Mouse (Mus musculus): ENCODE data around the gene Hip1r. TPM values are rescaled to one million over a fixed set of nuclear protein-coding genes. Genes with fewer than 3 reads are reported as not detected.

Hip1r gene
- polyA plus RNA-seq (2016; fragmentation: Nextera tagmentation; extraction: Ambion mirVana) = 15.2 and 16.7 TPM in 2 replicates

DNA sequence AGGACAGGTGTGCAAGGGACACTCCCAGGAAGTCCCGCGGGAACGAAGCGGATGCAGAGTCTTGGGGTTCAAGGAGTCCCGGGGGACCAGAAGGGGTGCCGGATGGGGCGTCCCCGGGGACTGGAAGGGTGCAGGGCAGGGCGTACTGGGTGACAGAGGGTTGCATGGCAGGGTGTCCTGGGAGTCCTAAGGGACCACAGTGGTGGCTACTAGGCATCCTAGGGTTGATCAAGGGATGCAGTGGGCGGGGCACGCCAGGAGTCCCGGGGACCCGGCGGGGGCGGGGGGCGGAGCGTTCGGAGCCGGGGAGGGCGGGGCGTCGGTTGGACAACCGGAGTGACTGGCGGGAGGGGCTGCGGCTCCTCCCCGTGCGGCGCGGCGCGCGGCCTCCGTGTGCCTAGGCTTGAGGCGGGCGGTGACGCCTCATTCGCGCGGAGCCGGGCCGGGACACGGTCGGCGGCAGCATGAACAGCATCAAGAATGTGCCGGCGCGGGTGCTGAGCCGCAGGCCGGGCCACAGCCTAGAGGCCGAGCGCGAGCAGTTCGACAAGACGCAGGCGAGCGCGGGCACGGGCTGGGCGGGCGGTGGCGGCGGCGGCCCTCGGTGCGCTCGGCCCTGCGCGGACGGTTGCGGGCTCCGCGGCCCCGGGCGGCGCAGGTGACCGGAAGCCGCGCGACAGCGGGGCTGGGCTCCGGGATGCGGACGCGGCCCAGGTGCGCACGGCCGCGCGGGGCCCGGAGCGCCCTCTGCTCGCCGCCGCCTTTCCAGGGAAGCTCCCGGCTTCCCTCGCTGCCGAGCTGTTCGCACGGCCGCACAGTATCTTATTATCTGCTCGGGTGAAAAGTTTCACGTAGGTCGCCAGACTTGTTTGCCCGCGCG is at the start of gene Hip1r:
Gene Hip1r, plus strand, starts transcription at position 330 of the 880 bp plus-strand sequence.
- WGBS (ENCODE audit: insufficient replicate concordance) = 2% methylated on average over 105 of the region's 106 CpGs

GRCm38 (mm10) chr5:123927118-123927517 is 46.3 kb upstream of the Hip1r start, which contains the start of gene Gm43518:
Gm43518 (plus strand) TSS chr5:123927418.
- Histone ChIP-seq H3K4me3 (no peak within 1 kb of the TSS), H3K27ac (no peak within 1 kb of the TSS), H3K36me3 (peaks cover 78% of the 10 kb centered on the region), H3K9me3 (replicated peaks) (no peaks in the 10 kb centered on the region), H3K9ac (no peak within 1 kb of the TSS), H3K4me1 (peaks cover 13% of the 10 kb centered on the region), H3K4me2 (no peak within 1 kb of the TSS), H3K27me3 (replicated peaks) (no peaks in the 10 kb centered on the region)
- no peak for ATAC-seq
- WGBS (ENCODE audit: insufficient replicate concordance) = 85% methylated on average over 9 of the region's 9 CpGs

More for the DNA sequence above, at the start of gene Hip1r:
- no peaks in the 10 kb centered on the region for H3K36me3 ChIP-seq
- peak within 1 kb of the TSS; percentile 78 for H3K27ac ChIP-seq
- H3K4me3 ChIP-seq = peak within 1 kb of the TSS; percentile 76
- H3K4me1 ChIP-seq = peaks cover 42% of the 10 kb centered on the region
- no peaks in the 10 kb centered on the region for H3K9me3 ChIP-seq (replicated peaks)
- H3K27me3 ChIP-seq (replicated peaks) = peaks cover 56% of the 10 kb centered on the region
- peak; percentile 86 for ATAC-seq
- peak within 1 kb of the TSS; percentile 77 for H3K9ac ChIP-seq
- H3K4me2 ChIP-seq = peak within 1 kb of the TSS; percentile 86

DNA sequence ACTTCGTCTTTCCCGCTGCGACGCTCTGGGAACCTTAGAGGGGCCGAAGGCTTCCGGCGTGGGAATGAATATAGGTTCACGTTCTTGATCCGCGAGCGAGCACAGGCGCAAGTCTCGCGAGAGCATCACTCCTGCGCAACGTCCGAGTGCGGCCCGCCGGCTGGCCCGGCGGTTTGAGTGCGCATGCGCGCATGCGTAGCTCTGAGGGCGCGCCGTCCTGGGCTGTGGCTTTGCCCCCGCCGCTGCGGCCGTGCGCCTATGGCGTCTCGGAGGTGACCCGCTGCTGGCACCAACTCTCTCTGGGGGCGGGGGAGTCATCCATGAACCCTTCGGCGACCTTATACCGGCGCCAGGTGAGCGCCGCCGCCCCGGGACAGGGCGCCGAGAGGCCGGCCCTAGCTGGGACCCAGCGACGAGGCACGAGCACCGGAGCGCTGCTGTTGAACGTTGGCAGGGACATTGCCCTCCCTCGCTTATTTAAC is 42.9 kb upstream of the Hip1r start, which contains the start of gene Ccdc62:
Gene Ccdc62, plus strand, starts transcription at position 172 of the 482 bp plus-strand sequence.
- H3K9me3 ChIP-seq (replicated peaks) = no peaks in the 10 kb centered on the region
- peaks cover 43% of the 10 kb centered on the region for H3K36me3 ChIP-seq
- H3K27ac ChIP-seq = peak within 1 kb of the TSS; percentile 90
- under 1% methylated on average over 56 of the region's 56 CpGs for WGBS (ENCODE audit: insufficient replicate concordance)
- no peaks in the 10 kb centered on the region for H3K27me3 ChIP-seq (replicated peaks)
- ATAC-seq = peak; percentile 93
- H3K4me3 ChIP-seq = peak within 1 kb of the TSS; percentile 81
- peak within 1 kb of the TSS; percentile 84 for H3K4me2 ChIP-seq
- H3K4me1 ChIP-seq = peaks cover 36% of the 10 kb centered on the region
- H3K9ac ChIP-seq = peak within 1 kb of the TSS; percentile 95

GRCm38 (mm10) chr5:123931131-123931530 is 42.3 kb upstream of the Hip1r start:
- Histone ChIP-seq H3K36me3 (peaks cover 37% of the 10 kb centered on the region), H3K4me3 (peak overlapping the region; percentile 81), H3K9ac (peak overlapping the region; percentile 95), H3K4me1 (peaks cover 40% of the 10 kb centered on the region), H3K9me3 (replicated peaks) (no peaks in the 10 kb centered on the region), H3K27me3 (replicated peaks) (no peaks in the 10 kb centered on the region), H3K4me2 (peak overlapping the region; percentile 84), H3K27ac (peak overlapping the region; percentile 90)
- 42% methylated on average over 13 of the region's 13 CpGs for WGBS (ENCODE audit: insufficient replicate concordance)
- no peak for ATAC-seq

- ATAC-seq = no peak
- H3K4me2 ChIP-seq = 0 out of 2 replicates have a peak overlapping the region, but pooled peaks have one; percentile 77
- no peak overlapping the region for H3K4me3 ChIP-seq
- no peaks in the 10 kb centered on the region for H3K9me3 ChIP-seq (replicated peaks)
- H3K27ac ChIP-seq = no peak overlapping the region
- H3K27me3 ChIP-seq (replicated peaks) = no peaks in the 10 kb centered on the region
- H3K4me1 ChIP-seq = peaks cover 40% of the 10 kb centered on the region
- H3K9ac ChIP-seq = no peak overlapping the region
- H3K36me3 ChIP-seq = peaks cover 19% of the 10 kb centered on the region
These were observed 40.5 kb upstream of the Hip1r start for GRCm38 (mm10) chr5:123932927-123933326.

- Histone ChIP-seq H3K4me1 (peaks cover 40% of the 10 kb centered on the region), H3K27me3 (replicated peaks) (no peaks in the 10 kb centered on the region), H3K4me2 (peak overlapping the region; percentile 77), H3K27ac (peak overlapping the region; percentile 92), H3K36me3 (peaks cover 18% of the 10 kb centered on the region), H3K4me3 (peak overlapping the region; percentile 46), H3K9me3 (replicated peaks) (no peaks in the 10 kb centered on the region), H3K9ac (peak overlapping the region; percentile 70)
- peak; percentile 50; the same call in 1 of the 2 replicates for ATAC-seq
- WGBS (ENCODE audit: insufficient replicate concordance) = 40% methylated on average over 12 of the region's 12 CpGs
These were observed 39.9 kb upstream of the Hip1r start for GRCm38 (mm10) chr5:123933556-123933955.

- Histone ChIP-seq H3K27me3 (replicated peaks) (no peaks in the 10 kb centered on the region), H3K36me3 (peaks cover 14% of the 10 kb centered on the region), H3K4me3 (peak overlapping the region; percentile 46), H3K27ac (peak overlapping the region; percentile 92), H3K9ac (peak overlapping the region; percentile 70), H3K4me2 (peak overlapping the region; percentile 77), H3K9me3 (replicated peaks) (no peaks in the 10 kb centered on the region), H3K4me1 (peaks cover 44% of the 10 kb centered on the region)
- peak; percentile 60 for ATAC-seq
- 18% methylated on average over 18 of the region's 18 CpGs for WGBS (ENCODE audit: insufficient replicate concordance)
These were observed 39.4 kb upstream of the Hip1r start for GRCm38 (mm10) chr5:123933957-123934591.

GRCm38 (mm10) chr5:123935931-123936330 is 37.5 kb upstream of the Hip1r start:
- 82% methylated on average over 5 of the region's 5 CpGs for WGBS (ENCODE audit: insufficient replicate concordance)
- Histone ChIP-seq H3K4me3 (no peak overlapping the region), H3K9ac (peak overlapping the region; percentile 27; the same call in 1 of the 2 replicates), H3K36me3 (0 out of 2 replicates have a peak, but pooled peaks cover 5% of the 10 kb centered on the region), H3K9me3 (replicated peaks) (no peaks in the 10 kb centered on the region), H3K27ac (no peak overlapping the region), H3K4me2 (0 out of 2 replicates have a peak overlapping the region, but pooled peaks have one; percentile 77), H3K4me1 (peaks cover 43% of the 10 kb centered on the region), H3K27me3 (replicated peaks) (no peaks in the 10 kb centered on the region)
- ATAC-seq = no peak

GRCm38 (mm10) chr5:123938479-123938878 is 34.9 kb upstream of the Hip1r start:
- Histone ChIP-seq H3K36me3 (0 out of 2 replicates have a peak, but pooled peaks cover 5% of the 10 kb centered on the region), H3K27ac (no peak overlapping the region), H3K9ac (no peak overlapping the region), H3K4me1 (peaks cover 26% of the 10 kb centered on the region), H3K27me3 (replicated peaks) (no peaks in the 10 kb centered on the region), H3K9me3 (replicated peaks) (no peaks in the 10 kb centered on the region), H3K4me3 (no peak overlapping the region), H3K4me2 (no peak overlapping the region)
- WGBS (ENCODE audit: insufficient replicate concordance) = 60% methylated on average over 5 of the region's 5 CpGs
- no peak for ATAC-seq

DNA sequence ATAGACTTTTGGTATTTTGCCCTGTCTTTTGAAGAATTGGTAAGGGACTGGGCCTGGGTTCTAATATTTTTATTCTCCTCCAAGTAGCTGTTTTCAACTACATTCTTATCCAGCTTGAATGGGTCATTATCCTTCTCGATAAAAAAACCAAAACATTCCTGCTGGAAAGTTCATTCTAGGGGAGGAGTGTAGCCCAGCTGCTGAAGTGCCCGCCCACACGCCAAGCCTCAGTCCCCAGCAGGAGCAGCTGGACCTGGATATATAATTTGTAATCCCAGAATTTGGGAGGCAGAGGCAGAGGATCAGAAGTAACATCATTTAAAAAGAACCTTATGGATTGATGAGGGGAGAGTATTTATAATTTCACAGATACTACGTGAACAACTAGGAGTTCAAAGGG is 26.9 kb upstream of the Hip1r start:
- 71% methylated on average over 4 of the region's 4 CpGs for WGBS (ENCODE audit: insufficient replicate concordance)
- Histone ChIP-seq H3K27me3 (replicated peaks) (no peaks in the 10 kb centered on the region), H3K36me3 (no peaks in the 10 kb centered on the region), H3K4me3 (no peak overlapping the region), H3K4me1 (no peaks in the 10 kb centered on the region), H3K9me3 (replicated peaks) (no peaks in the 10 kb centered on the region), H3K9ac (no peak overlapping the region), H3K27ac (no peak overlapping the region), H3K4me2 (no peak overlapping the region)
- no peak for ATAC-seq

- no peaks in the 10 kb centered on the region for H3K36me3 ChIP-seq
- H3K27me3 ChIP-seq (replicated peaks) = no peaks in the 10 kb centered on the region
- H3K9me3 ChIP-seq (replicated peaks) = no peaks in the 10 kb centered on the region
- no peak overlapping the region for H3K9ac ChIP-seq
- no peak overlapping the region for H3K4me2 ChIP-seq
- WGBS (ENCODE audit: insufficient replicate concordance) = 50% methylated on average over 7 of the region's 7 CpGs
- H3K27ac ChIP-seq = no peak overlapping the region
- H3K4me1 ChIP-seq = no peaks in the 10 kb centered on the region
- no peak overlapping the region for H3K4me3 ChIP-seq
- ATAC-seq = no peak; the same call in 1 of the 2 replicates
These were observed 26.2 kb upstream of the Hip1r start for GRCm38 (mm10) chr5:123947041-123947761.

Measured in liver, embryonic 12.5 days (tissue).